Mouse (Mus musculus) cerebellum, adult 8-10 months (tissue): ENCODE measurements around the gene 4932438H23Rik.

Experiments used
- DNase-seq: peaks from one replicate; pipeline ENCODE4 v3.0.0; 2022

4932438H23Rik gene

DNA sequence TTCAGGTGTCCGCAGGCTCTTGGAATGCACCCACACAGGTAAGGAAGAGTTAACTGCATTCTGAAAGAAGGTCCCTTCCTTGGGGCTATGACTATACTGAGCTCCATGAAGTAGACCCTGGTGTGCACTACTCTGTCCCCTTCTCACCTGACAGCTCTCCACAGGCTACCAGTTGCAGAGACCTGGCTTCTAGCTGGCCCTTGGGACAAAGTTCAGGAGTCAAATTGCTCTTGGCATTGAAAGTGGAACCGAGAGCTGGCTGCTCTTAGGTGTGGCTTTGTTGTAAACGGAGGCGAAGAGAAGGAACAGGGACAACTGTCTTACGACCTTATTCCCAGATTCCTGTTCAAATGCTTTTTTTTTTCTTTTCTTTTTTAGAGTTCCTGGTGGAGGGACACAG, 39.8 kb downstream of the 4932438H23Rik start:
- DNase-seq, result no peak

DNA sequence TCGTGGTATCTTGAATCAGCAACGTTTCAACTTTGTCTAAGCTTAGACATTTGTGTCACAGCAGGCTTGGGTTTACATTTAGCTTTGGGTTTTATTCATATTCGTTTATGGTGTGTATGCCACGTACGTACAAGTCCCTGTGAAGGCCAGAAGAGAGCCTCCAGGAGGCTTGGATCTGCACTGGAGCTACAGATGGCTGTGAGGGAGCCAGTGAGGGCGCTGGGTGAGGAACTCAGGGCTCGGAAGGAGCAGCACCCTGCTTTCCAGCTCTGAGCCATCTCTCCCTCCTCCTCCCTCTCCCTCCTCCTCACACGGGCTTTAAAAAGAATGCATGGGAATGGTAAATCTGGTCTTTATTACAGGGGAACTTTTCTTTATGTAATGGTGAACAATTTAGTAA, 41.3 kb downstream of the 4932438H23Rik start:
- DNase-seq, result no peak

DNA sequence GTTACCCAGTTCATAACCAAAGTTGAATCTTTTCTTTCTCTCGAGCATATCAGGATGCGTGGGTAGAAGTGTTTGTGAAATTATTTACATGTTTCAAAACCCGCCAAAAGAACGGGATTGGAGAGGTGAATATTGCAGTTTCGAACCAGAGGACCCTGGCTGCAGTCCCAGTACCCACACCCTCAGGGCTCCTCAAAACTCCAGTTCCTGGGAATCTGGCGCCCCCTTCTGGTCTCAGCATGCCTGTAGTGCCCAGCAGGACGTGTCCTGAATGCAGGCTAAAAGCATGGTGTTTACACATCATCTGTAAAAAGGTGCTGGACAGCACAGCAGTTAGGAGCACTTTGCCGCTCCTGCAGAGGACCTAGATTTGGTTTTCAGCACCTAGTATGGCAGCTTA, 49.4 kb downstream of the 4932438H23Rik start:
- peak; percentile 60 for DNase-seq

DNA sequence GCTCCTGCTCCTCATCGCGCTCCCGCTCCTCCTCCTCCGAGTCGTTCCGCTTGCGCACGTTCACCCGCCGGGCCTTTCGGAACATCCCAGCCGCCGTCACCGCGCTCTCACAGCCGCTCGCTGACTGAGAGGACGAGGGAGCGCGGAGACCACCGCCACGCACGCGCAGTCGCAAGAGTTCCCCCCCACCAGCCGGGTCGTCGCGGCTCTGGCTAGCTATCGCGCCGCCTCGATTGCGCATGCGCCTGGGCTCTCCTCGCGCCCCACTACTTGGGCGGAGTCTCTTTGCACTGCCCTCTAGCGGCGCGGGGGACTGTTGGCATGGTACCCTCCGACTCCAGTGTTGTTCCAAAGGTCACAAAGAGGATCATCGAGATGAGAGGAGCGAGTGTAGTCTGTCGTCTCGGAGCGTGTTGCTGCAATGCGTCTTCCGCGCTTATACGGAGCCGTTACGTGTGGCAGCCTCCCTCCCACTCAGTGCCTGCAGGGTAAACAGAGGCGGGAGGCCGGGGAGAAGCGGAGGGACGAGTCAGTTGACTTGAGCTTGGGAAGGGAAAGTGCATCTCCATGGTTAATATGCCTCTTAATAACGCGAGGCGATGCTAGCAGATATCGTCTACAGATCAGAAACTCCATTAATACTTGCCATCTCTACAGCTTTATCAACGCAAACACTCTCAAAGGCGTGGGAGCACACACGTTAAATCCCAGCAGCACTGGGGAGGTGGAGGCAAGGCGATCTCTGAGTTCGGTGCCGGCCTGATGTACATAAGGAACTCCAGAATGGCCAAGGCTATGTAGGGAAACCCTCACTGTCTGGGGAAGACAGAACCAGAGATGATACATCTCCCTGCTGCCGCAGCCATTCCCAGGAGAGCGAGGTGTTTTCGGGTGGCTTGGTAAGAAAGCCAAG, 50.4 kb downstream of the 4932438H23Rik start, which contains the start of gene Paxbp1:
Gene Paxbp1 (minus strand): TSS at position 274 of the 913 bp plus-strand sequence.
- DNase-seq, result peak; percentile 100

- DNase-seq, result peak; percentile 46
Observed at GRCm38 (mm10) chr16:91043461-91044248, 51.3 kb downstream of the 4932438H23Rik start.

- no peak for DNase-seq
Observed at GRCm38 (mm10) chr16:91042640-91043039, 52.3 kb downstream of the 4932438H23Rik start.

- DNase-seq, result no peak
Observed at GRCm38 (mm10) chr16:91035866-91036265, 59.1 kb downstream of the 4932438H23Rik start.

GRCm38 (mm10) chr16:91030751-91031150, 64.2 kb downstream of the 4932438H23Rik start:
- DNase-seq, result no peak

DNA sequence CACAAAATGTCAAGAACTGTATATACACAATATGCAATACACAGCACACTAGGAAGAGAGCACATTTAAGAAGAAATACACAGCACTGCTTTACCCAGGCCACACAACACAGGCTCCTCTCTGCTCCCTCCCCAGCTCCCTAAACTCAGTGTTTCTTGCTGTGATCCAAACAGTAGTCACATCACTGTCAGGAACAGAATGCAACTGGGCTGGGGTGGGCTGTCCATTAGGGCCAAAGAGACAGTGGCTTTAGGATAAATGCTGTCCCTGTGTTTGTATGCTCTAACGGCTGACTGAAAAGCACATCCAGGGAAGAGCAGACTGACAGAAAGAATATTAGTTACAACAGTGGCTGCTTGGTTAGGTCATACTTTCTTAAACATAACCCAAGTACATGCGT, 65.0 kb downstream of the 4932438H23Rik start:
- DNase-seq, result no peak

DNA sequence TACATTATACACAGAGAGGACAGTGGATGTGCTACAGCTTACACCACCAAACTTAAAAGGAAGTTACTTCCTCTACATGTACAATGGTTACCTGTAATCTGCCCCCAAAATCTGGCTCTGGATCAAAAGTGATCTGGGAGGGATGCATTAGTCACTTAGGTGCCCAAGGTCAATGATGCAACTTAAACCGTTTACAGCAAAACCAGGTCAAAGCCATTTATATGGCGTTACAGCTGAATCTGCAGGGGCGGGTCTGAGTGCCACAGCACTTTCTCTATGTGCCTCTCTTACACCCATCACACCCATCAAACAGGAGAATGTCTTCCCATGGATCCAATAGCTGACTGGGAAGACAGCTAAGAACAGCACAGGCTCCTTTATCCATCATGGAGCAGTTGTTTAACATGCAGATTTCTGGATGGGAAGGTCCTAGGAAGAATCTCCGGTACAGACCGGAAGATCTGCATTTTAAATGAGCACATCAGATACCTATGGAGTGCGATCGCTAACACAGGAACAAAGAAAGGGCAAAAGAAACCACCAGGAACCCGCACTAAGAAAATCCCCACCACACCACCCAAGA, 65.7 kb downstream of the 4932438H23Rik start:
- no peak for DNase-seq

DNA sequence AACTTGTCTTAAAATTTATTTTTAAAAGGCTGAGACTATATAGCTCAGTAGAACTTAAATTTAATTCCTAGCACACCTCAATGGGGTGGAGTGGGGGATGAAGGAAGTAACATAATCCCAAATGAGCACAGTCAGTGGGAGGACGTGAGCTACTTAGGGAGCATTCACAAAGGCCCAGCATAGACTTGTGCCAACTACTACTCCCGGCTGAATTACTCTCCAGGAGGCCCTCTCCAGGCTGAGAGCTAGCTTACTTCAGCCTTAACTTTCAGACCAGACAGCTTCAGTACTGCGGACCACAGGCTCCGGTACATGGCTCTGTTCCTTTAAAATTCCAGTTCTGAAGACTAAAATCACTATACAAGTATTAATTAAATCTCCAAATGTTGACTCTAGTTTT, 68.6 kb downstream of the 4932438H23Rik start:
- DNase-seq, result no peak

DNA sequence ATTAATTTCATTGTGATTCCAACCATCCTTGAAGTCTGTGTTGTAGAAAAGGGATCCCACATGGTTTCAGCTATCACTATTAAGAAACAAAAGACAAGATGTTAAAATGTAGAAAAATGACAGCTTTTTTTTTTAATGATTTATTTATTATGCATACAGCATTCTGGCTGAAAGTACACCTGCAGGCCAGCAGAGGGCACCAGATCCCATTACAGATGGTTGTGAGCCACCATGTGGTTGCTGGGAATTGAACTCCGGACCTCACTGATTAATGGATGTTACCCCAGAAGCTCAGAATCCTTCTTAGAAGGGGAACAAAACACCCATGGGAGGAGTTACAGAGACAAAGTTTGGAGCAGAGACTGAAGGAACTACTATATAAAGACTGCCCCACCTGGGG, 71.5 kb downstream of the 4932438H23Rik start:
- DNase-seq, result no peak

- no peak for DNase-seq
Observed at GRCm38 (mm10) chr16:91020842-91021483, 74.0 kb downstream of the 4932438H23Rik start.

DNA sequence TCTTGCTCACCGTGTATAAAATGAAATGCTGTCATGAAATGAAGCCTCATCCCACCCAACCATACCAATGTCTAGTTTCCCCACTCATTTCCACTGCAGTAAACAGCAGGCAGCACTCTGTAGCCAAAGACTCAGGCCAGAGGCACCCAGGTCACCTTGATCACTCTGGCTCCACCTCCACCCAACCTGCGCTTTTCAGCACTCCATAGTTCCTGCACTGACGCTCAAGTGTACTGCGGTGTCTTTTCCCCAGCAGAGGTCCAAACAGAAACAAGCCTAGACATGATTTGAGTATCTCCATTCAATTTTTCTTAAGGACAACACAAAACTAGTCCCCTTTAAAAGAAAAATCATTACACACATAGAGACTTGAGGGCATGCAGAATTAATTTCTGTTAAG, 75.4 kb downstream of the 4932438H23Rik start:
- no peak for DNase-seq

GRCm38 (mm10) chr16:91015761-91016160, 79.2 kb downstream of the 4932438H23Rik start:
- DNase-seq, result no peak

DNA sequence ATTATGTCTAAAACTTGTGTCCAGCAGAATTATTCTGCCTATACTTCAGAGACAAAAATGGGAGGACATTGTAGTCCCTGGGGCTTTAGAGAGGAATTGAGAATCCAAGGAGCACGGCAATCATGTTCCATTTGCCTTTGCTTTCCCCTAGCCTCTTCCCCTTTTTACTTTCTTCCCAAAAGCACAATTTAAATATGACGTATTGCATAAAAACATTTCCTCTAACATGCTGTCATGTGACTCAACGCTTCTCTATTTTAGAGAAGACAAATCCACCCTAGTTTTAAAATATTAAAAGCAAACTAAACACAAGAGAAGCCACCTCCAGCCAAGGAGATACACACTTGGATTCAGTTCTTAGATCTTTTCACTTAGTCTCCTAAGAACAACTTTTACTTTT, 83.1 kb downstream of the 4932438H23Rik start:
- DNase-seq, result no peak

DNA sequence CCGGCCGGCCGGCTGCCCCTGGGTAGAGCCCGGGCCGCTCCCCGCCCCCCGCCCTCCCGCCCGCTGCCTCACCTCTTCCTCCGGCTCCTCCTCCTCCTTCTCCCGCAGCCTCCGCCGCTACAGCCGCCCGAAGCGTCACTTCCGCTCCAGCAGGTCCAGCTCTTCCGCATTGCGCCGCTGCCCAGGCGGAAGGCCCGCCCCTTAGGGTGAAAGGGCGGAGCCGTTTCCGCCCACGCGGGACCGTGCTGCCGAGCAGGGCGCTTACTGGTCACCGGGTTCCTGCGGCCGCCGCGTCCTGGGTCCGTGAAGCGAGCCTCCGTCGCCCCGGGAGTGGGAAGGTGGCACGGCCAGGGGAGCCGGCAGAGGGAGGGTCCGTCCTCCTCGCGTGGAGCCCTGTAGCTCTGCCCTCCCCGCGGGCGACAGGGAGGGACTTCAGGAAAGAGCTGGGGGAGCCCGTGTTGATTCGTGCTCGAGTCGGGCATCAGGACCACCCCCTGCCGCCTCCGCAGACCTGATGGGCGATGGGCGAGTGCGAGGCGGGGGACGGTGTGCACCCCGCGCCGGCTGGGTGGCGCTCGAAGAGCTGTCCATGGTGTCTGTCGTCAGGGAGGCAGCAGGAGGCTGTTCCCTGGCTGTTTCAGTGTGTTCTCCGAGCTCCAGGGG, 83.8 kb downstream of the 4932438H23Rik start, which contains the start of gene Synj1:
Gene Synj1 (minus strand): TSS at position 288 of the 663 bp plus-strand sequence.
- peak; percentile 90 for DNase-seq

- DNase-seq, result no peak
Observed at GRCm38 (mm10) chr16:91010581-91011020, 84.3 kb downstream of the 4932438H23Rik start.

GRCm38 (mm10) chr16:91009942-91010529, 84.9 kb downstream of the 4932438H23Rik start:
- DNase-seq, result no peak

- no peak for DNase-seq
Observed at GRCm38 (mm10) chr16:91004915-91005538, 89.9 kb downstream of the 4932438H23Rik start.
